Mouse (Mus musculus): ENCODE results near the gene Nup107. TPM values are rescaled to one million over a fixed set of nuclear protein-coding genes. Genes with fewer than 3 reads are reported as not detected.
"Not testable (repeated sequence)": the region's sequence is repeated elsewhere in the genome, so short reads cannot be mapped to it uniquely, and the experiment has no call there.

Gene Nup107
- total RNA-seq, 4 experiments from 2014 or later = 16.8 to 20.6 (median 18.3) TPM

DNA sequence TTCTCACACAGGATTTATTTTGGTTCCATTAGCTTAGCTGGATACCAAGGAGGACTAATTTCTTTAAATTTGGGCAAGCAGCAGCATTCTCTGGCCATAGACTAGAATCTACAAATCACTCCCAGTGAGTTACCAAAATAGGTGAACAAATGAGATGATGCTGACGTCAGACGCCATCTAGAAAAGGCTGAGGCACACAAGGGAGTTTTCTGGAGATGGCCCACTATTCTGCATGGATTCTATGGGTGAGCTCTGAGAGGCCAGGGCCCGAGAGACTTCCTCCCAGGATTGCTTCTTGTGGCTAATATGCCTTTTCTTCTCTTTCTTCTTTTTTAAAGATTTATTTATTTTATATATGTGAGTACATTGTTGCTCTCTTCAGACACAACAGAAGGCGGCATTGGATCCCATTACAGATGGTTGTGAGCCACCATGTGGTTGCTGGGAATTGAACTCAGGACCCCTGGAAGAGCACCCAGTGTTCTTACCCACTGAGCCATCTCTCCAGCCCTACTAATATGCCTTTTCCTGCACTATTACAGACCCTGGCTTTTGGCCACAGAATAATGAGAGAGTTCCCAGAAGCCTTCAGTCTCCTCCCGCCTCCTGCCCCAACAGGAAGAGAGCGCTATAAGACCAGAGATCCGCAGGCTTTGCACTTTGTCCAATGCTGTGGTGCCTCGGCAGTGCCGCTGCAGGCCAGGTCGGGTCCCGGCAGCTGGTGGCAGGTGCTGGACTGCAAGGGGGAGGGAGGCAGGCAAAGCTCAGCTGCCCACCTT, 27.2 kb downstream of the Nup107 start:
- no peak for DNase-seq (ENCODE audit: low spot score in 2 of 2)

DNA sequence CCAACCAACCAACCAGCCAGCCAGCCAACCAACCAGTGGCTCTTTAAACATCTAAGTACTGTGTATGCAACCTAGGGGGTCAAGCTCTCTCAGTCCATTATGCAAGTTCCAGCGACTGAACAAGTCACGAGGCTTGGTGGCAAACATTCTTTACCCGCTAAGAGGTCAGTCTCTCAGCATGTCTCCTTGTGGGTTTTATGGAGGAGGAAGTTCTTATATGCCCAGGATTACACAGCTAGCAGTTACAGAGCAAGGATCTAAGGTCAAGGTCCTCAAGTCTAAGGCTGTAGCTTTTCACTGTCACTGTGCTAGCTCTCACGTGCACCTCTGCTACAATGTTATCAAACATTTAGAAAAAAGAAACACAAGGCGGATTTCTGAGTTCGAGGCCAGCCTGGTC, 27.9 kb downstream of the Nup107 start:
- no peak for DNase-seq (ENCODE audit: low spot score in 2 of 2)

DNA sequence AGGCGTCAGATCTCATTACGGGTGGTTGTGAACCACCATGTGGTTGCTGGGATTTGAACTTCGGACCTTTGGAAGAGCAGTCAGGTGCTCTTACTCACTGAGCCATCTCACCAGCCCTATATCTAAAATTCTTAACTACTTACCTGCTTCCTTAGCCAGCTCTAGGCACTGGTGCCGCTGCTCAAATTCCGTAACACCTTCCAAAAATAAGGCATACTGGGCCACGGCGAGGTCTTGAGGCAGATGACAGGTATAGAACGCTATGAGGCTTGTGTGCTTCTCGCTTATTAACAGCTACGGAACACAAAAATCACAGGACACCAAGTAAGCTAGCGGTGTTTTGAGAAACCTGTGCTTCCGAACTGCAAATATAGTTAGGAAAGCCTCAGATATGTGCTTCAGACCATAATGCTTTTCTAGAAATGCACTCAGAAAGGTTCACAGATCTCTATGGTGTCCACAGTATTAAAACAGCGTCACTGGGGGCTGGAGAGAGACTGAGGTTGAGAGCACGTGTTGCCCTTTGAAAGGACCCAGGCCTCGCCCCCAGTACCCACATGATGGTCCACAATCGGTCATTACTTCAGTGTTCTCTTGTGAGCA, 28.8 kb downstream of the Nup107 start:
- no peak for DNase-seq (ENCODE audit: low spot score in 2 of 2)

DNA sequence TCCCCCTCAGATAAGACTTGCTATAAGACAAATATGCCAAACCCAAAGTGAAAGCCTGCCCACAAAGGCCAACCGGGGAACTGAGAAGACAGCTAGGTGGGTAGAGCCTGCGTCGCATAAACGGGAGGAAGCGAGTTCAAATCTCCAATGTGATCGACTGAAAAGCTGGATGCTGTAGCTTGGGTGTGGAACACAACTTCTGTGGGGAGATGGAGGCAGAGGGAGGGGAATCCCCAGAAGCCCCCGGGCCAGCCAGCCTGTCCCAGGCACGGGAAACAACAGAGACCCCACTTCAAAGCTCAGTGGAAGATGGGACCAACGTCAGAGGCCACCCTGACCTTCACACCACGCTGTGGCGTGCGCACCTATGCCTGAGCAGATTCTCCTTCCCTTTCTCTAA, 29.5 kb downstream of the Nup107 start:
- no peak for DNase-seq (ENCODE audit: low spot score in 2 of 2)

DNA sequence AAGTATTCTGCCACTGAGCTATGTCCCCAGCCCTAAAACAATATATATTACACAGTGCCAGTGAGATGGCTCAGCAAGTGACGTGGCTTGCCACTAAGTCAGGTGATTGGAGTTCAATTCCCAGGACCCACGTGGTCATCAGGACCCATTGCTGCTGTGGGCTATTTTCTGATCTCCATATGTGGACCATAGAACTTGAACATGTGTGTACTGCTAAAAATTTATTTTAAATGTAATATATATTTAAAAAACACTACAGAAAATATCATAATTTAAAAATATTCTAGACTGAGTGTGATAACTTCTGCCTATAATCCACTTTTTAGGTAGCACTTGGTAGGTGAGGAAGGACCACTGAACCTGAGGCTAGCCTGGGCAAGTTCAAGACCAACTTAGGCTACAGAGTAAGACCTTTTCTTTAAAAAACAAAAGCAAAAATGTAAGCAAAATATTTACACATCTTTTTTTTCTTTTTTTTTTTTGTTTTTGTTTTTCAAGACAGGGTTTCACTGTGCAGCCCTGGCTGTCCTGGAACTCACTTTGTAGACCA, 30.1 kb downstream of the Nup107 start:
- no peak for DNase-seq (ENCODE audit: low spot score in 2 of 2)

DNA sequence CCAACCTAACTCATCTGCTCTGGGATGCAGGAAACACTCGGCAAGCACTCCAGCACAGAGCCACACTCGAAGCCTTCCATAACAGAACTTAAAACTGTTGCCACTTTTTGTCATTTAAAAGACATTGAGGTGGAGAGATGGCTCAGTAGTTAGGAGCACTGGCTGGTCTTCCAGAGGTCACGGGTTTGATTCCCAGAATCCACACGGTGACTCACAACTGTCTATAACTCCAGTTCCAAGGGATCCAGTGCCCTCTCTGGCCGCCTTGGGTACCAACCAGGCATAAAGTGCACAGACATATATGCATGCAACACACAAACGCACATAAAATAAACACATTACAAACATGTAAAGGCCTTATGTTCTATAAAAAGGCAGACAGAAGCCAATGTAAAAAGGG, 31.0 kb downstream of the Nup107 start:
- no peak for DNase-seq (ENCODE audit: low spot score in 2 of 2)

DNA sequence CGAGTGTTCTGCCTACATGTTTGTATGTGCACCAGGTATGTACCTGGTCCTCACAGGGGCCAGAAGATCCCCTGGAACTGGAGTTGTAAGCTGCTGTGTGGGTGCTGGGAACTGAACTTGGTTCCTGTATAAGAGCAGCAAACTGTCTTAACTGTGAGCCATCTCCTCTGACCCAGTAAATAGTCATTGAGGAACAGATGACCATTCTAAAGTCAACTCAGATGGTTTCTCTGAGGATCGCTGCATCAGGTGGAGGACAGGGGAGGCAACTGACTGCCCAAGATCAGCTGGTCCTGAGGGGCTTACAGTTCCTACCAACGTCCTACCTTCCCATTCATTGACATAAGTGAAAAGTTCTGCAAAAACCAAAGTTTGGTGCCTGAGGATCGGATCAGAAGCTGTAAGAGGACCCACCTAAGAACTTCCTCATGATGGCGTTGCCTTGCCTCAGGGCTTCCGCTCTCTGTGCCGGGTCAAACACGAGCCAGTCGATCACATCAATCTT, 31.6 kb downstream of the Nup107 start:
- DNase-seq (ENCODE audit: low spot score in 2 of 2) = no peak

DNA sequence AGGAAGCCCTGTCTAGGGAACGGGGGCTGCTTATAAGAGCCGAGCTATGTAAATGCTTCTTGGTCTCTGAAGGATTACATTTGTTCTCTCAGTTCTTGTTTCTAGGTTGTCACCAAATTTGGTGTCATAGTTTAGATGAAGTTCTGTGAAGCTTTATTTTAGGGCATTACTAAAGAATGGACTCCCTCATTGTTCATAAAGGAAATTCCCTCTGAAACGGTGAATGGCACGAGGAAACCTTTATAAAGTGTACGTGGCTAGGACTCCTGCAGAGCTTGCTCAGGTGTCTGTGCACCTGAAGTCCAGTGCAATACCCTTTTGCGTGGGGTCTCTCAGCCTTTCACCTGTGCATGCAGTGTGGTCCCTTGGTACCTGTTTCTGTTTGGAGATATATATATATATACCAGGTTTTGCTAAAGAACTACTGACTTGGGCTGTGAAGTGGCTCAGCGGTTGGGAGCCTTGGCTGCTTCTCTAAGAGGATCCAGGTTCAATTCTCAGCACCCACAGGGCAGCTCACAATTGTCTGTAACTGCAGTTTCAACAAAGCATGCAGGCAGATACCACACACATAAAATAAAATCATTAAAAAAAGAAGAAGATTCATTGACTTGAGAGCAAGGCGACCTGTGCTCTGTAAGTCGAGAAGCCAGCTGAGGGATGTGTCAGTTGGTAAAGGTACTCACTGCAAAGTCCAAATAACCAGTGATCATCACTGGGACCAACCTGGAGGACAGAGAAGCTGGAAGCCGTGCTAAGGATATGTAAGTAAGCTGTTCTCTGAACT, 32.5 kb downstream of the Nup107 start:
- no peak for DNase-seq (ENCODE audit: low spot score in 2 of 2)

DNA sequence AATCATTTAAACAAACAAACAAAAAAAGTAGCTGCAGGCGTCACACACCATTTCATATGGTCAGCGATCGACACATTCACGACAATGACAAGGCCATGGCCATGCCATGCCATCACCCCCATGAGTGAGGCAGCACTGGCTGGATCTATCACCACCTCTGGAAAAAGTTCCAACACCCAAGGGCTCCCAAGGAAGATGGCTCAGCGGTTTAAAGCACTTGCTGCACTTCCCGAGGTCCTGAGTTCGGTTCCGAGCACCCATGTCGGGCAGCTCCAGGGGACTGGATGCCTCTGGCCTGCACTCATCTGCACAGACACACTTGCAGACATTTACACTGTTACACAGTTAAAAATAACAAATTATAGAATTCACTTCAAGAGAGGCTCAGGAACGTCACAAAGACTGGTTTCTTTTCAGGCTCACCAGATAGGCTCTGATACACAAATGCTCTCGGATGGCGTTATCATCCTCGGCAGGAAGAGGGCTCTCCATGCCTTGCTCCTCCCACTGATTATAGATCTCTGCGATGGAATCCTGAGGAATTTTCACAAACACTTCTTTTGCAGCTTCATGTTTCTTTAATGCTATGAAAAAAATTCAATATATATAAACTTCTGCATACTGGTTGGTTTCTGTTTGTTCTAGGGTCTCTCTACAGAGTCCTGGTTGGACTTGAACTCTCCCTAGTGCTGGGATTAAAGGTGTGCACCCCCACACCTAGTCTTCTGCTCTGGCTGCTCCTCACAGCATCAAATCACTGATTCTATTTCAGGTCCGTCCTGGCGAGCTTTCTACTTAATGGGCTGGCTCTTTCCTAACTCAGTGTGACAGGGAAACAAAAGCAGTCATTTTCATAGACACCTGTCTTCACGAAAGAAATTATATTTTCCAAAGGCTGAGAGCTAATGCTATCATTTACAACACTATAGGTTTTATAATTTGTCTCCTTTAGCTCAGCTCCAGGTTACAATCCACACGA, 33.5 kb downstream of the Nup107 start:
- no peak for DNase-seq (ENCODE audit: low spot score in 2 of 2)

DNA sequence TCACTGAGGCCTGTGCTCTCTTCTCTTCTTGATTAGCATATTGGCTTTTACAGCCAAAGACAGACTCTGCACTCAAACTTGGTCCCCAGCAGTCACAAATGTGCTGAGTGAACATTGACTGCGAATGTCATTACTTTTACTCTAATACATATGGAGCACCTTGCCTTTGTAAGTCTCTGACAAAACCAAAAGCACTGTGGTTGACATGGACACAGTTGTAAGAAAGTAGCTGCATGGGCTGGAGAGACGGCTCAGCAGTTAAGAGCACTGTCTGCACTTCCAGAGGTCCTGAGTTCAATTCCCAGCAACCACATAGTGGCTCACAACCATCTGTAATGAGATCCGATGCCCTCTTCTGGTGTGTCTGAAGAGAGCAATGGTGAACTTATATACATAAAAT, 34.2 kb downstream of the Nup107 start:
- DNase-seq (ENCODE audit: low spot score in 2 of 2) = not testable (repeated sequence)

DNA sequence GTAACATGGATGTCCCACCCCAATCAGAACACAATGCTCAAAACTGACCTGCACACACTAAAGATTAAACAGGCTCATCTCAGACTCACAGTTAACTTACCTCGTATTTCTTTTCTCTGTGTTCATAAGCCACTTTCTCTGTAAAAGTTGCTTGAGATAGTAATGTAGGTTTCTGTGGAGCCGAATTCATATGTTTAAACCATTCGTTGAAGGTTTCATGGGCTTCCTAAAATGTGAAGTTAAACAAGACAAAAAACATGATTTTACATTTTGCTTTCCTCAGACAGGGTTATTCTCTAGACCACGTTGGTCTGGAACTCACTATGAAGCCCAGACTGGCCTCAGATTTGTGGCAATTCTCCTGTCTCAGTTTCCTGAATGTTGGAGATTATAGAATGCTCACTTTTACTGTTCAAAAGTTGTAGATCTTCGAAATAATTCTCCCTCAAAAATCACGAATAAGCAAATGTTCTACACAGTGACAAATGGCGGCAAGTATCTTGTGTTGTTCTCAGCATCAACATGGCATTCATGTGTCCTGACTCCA, 34.6 kb downstream of the Nup107 start:
- DNase-seq (ENCODE audit: low spot score in 2 of 2) = no peak

DNA sequence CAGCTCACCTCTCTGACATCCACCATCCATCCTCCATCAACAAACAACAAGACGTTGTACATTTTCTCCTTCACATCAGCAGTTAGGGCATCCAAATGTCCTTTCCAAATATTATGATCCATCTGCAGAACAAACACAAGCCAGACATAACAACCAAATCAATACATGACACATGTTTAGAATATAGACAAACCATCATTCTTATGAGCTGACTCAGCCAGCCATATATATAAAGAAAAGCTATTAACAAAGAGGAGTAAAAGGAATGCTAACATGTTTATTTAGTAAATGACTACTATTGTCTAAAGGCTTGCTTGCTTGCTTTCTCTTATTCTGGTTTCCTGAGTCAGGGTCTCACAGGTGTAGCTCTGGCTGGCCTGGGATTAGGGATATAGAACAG, 35.2 kb downstream of the Nup107 start:
- DNase-seq (ENCODE audit: low spot score in 2 of 2) = no peak

DNA sequence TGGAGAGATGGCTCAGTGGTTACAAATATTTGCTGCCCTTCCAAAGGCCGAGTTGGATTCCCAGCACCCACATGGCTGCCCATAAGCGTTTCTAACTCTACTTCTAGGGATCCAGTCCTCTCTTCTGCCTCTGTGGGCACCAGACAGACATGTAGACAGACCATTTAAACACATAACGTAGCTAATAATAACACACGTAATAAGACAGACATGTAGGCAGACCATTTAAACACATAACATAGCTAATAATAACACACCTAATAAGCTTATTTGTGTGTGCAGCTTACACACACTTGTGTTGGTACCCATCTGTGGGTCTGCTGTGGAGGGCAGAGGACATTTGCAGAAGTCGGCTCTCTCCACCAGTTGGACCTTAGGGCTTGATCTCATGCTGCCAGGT, 35.7 kb downstream of the Nup107 start:
- no peak for DNase-seq (ENCODE audit: low spot score in 2 of 2)

DNA sequence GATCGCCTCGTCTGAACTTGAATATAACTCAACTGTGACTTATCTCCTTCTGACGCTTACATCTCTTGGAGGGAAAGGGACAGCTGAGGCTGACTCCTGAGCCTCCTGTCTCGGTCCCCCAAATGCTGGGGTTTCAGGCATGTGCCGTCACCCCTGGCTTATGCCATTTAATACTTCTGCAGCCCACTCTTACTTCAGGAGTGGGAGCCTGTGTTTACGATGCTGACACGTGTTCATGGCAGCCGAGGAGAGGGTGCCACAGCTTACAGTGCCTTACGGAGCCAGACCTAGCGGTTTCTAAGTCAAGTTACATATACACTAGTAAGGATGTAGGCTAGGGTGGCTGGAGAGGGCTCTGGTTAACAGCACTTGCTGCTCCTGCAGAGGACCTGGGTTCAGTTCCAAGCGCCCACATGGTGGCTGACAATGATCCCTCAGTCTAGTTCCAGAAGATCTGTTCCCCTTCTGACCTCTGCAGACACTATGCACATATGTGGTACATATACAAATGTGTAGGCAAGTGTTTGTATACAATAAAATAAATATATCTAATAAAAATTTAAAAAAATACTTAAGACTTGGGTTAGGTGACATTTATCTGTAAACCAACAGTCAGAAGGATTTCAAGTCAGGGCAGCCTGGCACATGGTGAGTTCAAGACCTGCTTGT, 36.6 kb downstream of the Nup107 start:
- no peak for DNase-seq (ENCODE audit: low spot score in 2 of 2)

DNA sequence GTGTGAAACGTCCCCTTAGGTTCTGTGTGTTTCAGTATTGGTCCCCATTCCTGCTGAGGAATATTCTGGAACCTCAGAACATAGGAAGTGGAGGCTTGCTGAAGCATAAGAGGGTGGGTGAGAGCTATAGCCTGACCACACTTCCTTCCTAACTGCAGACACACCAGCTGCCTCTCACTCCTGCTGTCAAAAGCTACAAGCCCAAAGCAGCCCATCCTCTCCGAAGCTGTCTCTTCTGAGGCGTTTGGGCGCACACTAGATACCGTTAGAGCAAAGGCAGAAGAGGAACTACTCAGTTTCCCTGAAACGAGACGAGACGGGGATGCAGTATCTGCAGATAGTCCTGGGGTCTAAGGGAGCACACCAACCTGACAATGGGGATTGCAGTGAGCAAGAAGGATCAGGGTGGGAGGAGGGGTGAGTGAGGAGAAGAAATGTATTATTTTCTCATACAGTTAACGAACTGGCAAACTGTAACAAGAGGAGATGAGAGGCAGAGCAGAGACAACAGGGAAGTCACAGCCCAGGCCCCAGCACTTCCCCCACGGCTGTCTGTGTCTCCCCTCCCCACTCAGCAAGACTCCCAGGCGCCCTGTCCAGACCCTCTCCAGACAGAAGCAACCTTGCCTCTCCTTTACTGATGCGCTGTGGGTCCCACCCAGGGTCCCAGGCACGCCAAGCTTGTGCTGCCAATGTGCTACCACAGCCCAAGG, 37.3 kb downstream of the Nup107 start:
- DNase-seq (ENCODE audit: low spot score in 2 of 2) = no peak

DNA sequence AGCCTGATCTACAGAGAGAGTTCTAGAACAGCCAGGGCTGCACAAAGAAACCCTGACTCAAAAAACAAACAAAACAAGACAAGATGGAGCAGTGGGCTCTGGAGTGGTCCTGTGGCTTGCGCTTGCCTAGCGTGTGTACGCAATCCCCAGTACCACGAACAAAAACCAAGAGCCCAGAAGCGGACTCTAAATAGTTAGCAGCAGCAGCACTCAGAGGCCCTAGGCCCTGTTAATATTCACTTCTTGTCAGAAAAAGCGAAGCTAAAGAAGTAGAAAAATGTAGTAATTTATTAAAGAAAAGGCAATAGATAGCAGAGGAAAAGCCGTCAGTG, 37.9 kb downstream of the Nup107 start:
- no peak for DNase-seq (ENCODE audit: low spot score in 2 of 2)

DNA sequence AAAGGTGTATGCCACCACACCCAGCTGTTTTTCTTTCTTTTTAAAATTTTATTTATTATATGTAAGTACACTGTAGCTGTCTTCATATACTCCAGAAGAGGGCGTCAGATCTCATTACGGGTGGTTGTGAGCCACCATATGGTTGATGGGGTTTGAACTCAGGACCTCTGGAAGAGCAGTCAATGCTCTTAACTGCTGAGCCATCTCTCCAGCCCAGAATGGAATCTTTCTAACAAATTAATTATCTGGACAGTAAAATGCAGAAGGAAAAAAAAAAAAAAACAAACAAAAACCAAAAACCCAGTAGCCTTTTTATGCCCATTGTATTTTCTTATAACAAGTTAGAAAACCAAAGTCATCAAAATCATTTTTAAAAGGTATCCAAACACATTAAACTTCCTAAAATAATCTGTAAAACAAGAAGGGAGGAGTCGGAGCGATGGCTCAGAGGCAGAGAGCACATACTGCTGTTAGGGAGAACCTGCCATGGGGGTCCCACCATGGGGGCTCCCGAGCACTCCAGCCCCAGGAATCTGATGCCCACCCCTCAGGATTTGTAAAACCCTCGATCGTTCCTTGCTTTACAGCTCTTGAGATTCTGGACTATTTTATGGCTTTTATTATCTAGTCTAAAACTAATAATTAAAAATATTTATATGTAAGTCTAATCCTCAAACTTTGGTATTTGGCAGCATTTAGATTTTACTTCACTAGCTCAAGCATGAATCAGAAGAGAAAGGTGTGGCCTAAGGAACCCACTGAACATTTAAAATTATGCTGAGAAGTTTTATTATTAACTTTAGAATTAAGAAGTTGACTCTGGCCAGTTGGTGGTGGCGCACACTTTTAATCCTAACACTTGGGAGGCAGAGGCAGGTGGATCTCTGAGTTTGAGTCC, 38.5 kb downstream of the Nup107 start:
- DNase-seq (ENCODE audit: low spot score in 2 of 2) = no peak

Measured in layer of hippocampus, adult 8-10 months (tissue).